Mouse (Mus musculus) spleen, postnatal 0 days (tissue): ENCODE results near the gene Nfatc2ip. TPM values are rescaled to one million over a fixed set of nuclear protein-coding genes. Genes with fewer than 3 reads are reported as not detected.

Source experiments
- polyA plus RNA-seq: library from polyadenylated mRNA; unstranded; fragments of >200 nt; fragmentation: Nextera tagmentation; extraction: Ambion mirVana; gene quantifications from 2 replicates; pipeline ENCODE4 v1.2.1, GENCODE M21; 2015

Nfatc2ip gene
- polyA plus RNA-seq, result 4.6 and 5.0 TPM in 2 replicates

DNA sequence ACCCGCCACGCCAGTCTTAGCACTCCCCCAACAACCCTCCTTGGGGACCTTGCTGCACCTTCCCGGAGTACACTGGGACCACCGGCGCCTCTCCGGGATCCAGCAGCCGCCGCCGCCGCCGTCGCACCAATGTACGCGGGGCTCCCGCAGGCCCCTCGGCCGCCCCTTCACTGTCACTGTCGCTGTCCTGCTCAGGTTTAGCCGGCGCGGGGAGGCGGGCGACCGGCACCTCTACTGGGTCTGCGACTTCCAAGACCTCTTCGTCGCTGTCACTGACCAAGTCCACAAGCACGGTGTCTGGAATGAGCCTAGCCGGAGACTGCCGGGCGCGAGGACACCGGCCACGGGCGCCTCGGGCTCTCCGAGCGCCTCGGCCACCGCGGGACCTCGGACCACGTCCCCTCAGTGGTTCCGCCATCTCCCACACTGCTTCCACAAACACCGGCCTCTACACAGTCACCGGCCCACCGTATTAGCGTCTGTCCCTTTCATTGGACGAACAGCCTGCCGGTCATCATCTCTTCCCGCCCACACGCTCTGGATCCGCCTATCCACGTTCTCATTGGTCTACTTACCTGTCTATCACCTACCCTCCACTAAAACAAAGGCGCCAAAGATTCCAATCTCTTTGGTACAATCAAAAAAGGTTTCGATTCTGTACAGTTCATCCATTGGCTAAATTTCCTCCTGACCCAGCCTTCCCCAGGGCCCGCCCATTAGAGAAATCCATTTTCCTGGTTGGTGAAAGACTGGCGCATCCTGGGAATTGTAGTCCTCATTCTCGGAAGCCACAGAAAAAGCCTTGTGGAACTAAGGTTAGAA lies at the start of gene Nfatc2ip:
Gene Nfatc2ip (minus strand): TSS at position 440 of the 822 bp plus-strand sequence.

DNA sequence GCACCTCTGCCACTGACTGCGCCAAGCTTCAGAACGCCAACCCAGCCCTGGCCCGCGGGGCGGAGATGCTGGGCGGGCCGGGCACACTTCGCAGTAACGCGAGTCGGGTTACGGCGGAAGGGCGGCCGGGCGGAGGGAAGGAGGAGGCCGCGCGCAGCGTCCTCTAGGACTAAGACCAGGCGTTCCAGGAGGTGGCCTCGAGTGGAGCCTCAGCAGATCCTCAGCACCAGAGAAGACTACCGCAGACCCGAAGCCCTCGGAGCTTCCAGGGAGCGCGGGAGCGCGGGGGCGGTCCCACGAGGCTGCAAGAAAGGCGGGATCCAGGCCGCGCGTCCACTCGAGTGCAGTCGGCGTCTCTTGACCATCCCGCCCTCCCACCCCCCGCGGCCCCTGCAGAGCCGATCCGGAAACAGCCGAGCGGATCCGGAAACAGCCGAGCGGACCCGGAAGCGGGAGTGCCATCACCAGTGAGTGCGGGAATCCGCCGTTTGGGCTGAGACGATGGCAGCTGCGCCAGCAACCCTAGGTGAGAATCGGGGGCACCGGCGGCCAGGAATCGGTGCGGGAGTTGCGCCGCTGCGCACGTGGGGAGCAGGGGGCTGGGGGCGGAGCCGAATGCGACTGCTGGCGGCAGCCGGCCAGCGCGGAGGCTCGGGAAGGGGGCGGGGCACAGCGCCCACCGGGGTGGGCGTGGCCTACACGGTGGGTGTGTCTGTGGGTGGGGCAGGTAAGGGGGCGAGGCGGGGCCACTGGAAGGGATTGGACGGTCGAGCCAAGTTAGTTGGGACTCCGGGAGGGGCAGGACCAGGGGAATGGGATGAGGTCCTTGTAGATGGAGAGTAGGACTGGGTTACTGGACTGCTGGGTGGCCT lies 32.3 kb upstream of the Nfatc2ip start, which contains the start of gene Rabep2:
Gene Rabep2 (plus strand): TSS at position 129 of the 872 bp plus-strand sequence.

DNA sequence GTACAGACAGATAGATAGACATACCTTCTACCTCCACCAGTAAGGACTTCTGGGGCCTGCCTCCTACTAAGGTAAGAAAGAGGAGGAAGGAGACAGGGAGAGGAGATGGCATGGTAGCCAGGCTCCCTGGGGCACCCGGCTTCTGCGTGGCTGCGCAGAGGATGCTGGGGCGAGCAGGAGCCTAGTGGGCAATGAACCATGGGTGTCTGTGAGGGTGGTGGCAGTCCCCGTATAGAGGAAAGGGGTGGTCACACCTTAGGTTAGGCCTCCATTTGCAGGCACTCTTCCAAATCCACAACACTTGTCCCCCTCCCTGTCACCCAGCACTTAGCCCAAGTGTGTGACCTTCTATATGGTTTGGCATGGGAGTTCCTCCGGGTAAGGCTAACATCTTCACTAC lies 18.2 kb upstream of the Nfatc2ip start, which contains the start of gene Cd19:
Gene Cd19 (minus strand): TSS at position 165 of the 400 bp plus-strand sequence.

DNA sequence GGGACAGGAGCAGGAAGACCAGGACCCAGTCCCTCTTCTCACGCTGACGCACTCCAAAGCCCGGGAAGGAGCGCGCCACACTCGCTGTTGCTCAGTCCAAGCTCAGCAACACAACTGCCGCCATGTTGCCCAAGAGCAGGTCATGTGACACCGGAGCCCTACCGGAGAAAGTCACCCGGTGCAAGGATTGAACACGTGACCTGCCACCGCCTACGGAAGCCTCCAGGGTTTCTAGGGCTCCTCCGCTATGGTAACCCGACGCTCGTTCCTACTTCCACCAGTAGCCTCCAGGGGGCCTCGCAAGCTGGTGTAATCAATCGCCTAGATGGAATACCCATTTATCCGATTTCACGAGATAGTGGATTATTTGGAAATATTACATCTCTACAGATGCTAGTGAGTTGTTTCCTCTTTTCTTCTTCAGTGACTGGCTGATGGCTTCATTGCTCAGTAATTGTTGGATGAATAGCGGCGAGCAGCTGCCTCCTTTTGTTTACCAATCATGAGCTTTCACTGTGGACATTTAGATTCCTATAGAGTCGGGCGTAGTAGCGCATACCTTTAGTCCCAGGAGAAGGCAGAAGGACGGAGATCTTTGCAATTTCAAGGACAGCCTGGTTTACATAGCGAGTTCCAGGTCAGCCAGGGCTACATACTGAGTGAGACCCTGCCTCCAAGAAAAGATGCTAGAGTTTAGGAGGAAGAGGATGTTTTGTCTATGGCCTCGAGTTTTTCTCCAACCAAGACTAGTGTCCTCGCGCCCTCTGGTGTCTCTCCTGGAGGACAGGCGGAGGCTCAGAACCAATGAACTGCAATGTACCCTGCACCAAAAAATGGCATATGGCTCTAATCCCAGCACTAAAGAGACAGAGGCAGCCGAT lies 19.0 kb downstream of the Nfatc2ip start, which contains the start of gene Spns1:
Gene Spns1 (minus strand): TSS at position 173 of the 881 bp plus-strand sequence.

DNA sequence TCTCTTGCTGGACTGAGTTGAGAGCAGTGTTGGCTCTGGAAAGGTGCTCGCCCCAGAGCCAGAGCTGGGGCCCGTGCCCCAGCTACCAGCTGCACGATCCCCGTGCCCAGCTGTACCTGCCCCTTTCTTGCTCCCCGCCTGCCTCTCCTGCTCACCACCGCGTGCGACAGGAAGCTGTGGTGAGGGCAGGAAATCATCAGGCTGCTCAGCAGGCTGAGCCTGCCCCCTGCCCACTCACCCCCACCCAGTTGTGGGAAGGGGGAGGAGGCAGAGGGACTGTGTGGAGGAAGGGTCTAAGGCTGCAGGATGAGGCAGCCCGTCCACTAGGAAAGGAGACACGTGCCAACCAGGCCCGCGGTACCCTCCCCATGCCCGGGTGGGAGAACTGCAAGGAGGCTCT lies 27.1 kb downstream of the Nfatc2ip start, which contains the start of gene Lat:
Gene Lat (minus strand): TSS at position 178 of the 400 bp plus-strand sequence.

Other genes with a start within 250 kb of the Nfatc2ip start
- 31.7 and 34.9 TPM in 2 replicates for gene Xpo6, start 196.2 kb downstream of the Nfatc2ip start, polyA plus RNA-seq
- 3.2 and 3.4 TPM in 2 replicates for gene Sbk1, start 124.1 kb downstream of the Nfatc2ip start, polyA plus RNA-seq
- gene Lat, start 27.2 kb downstream of the Nfatc2ip start, polyA plus RNA-seq, result 9.4 and 11.6 TPM in 2 replicates
- gene Spns1, start 19.3 kb downstream of the Nfatc2ip start, polyA plus RNA-seq, result 16.6 and 23.1 TPM in 2 replicates
- 13.1 and 17.5 TPM in 2 replicates for gene Cd19, start 18.2 kb upstream of the Nfatc2ip start, polyA plus RNA-seq
- 9.6 and 14.7 TPM in 2 replicates for gene Rabep2, start 32.0 kb upstream of the Nfatc2ip start, polyA plus RNA-seq
- 0.54 and 0.86 TPM in 2 replicates for gene Atp2a1, start 66.4 kb upstream of the Nfatc2ip start, polyA plus RNA-seq
- 14.4 and 17.8 TPM in 2 replicates for gene Sh2b1, start 78.7 kb upstream of the Nfatc2ip start, polyA plus RNA-seq
- 56.1 and 56.4 TPM in 2 replicates for gene Tufm, start 90.6 kb upstream of the Nfatc2ip start, polyA plus RNA-seq
- gene Atxn2l, start 106.7 kb upstream of the Nfatc2ip start, polyA plus RNA-seq, result 25.9 and 26.0 TPM in 2 replicates
- gene Eif3c, start 169.7 kb upstream of the Nfatc2ip start, polyA plus RNA-seq, result 127 and 128 TPM in 2 replicates
- gene Apobr, start 188.2 kb upstream of the Nfatc2ip start, polyA plus RNA-seq, result 8.2 and 8.4 TPM in 2 replicates
- 23.1 and 32.8 TPM in 2 replicates for gene Cln3, start 189.1 kb upstream of the Nfatc2ip start, polyA plus RNA-seq
- 0.52 and 0.55 TPM in 2 replicates for gene Il27, start 198.2 kb upstream of the Nfatc2ip start, polyA plus RNA-seq
- 14.0 and 15.6 TPM in 2 replicates for gene Nupr1, start 234.1 kb upstream of the Nfatc2ip start, polyA plus RNA-seq